Mouse (Mus musculus): ENCODE results near the gene Efl1. TPM values are rescaled to one million over a fixed set of nuclear protein-coding genes. Genes with fewer than 3 reads are reported as not detected.

Efl1 gene
- polyA plus RNA-seq, 1 experiment from 2014 or later: 15.7 TPM

GRCm38 (mm10) chr7:82733995-82734394 is 85.6 kb downstream of the Efl1 start:
- H3K27ac ChIP-seq (ENCODE audit: poor library complexity, severe bottlenecking): no peak overlapping the region
- H3K4me1 ChIP-seq (replicated peaks): no peaks in the 10 kb centered on the region
- no peak overlapping the region for H3K4me2 ChIP-seq
- no peak overlapping the region for H3K9ac ChIP-seq
- H3K36me3 ChIP-seq: peaks cover 5% of the 10 kb centered on the region
- H3K9me3 ChIP-seq (replicated peaks): no peaks in the 10 kb centered on the region
- WGBS: 68% methylated on average over 6 of the region's 6 CpGs
- no peaks in the 10 kb centered on the region for H3K27me3 ChIP-seq (replicated peaks)
- no peak overlapping the region for H3K4me3 ChIP-seq
- no peak for ATAC-seq (ENCODE audit: insufficient number of reproducible peaks, low FRiP score)

- Histone ChIP-seq H3K27me3 (replicated peaks) (no peaks in the 10 kb centered on the region), H3K36me3 (peaks cover 5% of the 10 kb centered on the region; the same call in 1 of the 2 replicates), H3K4me3 (no peak overlapping the region), H3K27ac (ENCODE audit: poor library complexity, severe bottlenecking) (no peak overlapping the region), H3K9me3 (replicated peaks) (no peaks in the 10 kb centered on the region), H3K4me2 (no peak overlapping the region), H3K4me1 (replicated peaks) (no peaks in the 10 kb centered on the region), H3K9ac (no peak overlapping the region)
- no peak for ATAC-seq (ENCODE audit: insufficient number of reproducible peaks, low FRiP score)
- WGBS: 92% methylated on average over 3 of the region's 3 CpGs
Measured at GRCm38 (mm10) chr7:82734748-82735600, 86.6 kb downstream of the Efl1 start.

GRCm38 (mm10) chr7:82743116-82743765 is 94.8 kb downstream of the Efl1 start:
- peaks cover 5% of the 10 kb centered on the region; the same call in 1 of the 2 replicates for H3K4me1 ChIP-seq (replicated peaks)
- no peak overlapping the region for H3K27ac ChIP-seq (ENCODE audit: poor library complexity, severe bottlenecking)
- 87% methylated on average over 11 of the region's 11 CpGs for WGBS
- ATAC-seq (ENCODE audit: insufficient number of reproducible peaks, low FRiP score): no peak
- 0 out of 2 replicates have a peak, but pooled peaks cover 3% of the 10 kb centered on the region for H3K36me3 ChIP-seq
- H3K4me3 ChIP-seq: no peak overlapping the region
- no peaks in the 10 kb centered on the region for H3K27me3 ChIP-seq (replicated peaks)
- no peak overlapping the region for H3K9ac ChIP-seq
- no peak overlapping the region for H3K4me2 ChIP-seq
- no peaks in the 10 kb centered on the region for H3K9me3 ChIP-seq (replicated peaks)

GRCm38 (mm10) chr7:82744167-82744715 is 95.8 kb downstream of the Efl1 start:
- Histone ChIP-seq H3K27me3 (replicated peaks) (no peaks in the 10 kb centered on the region), H3K9ac (no peak overlapping the region; the same call in 1 of the 2 replicates), H3K27ac (ENCODE audit: poor library complexity, severe bottlenecking) (no peak overlapping the region), H3K36me3 (0 out of 2 replicates have a peak, but pooled peaks cover 3% of the 10 kb centered on the region), H3K4me1 (replicated peaks) (peaks cover 12% of the 10 kb centered on the region), H3K4me3 (no peak overlapping the region), H3K9me3 (replicated peaks) (no peaks in the 10 kb centered on the region), H3K4me2 (no peak overlapping the region; the same call in 1 of the 2 replicates)
- WGBS: 80% methylated on average over 18 of the region's 18 CpGs
- no peak for ATAC-seq (ENCODE audit: insufficient number of reproducible peaks, low FRiP score)

GRCm38 (mm10) chr7:82748812-82749211 is 100.4 kb downstream of the Efl1 start:
- H3K27me3 ChIP-seq (replicated peaks): no peaks in the 10 kb centered on the region
- ATAC-seq (ENCODE audit: insufficient number of reproducible peaks, low FRiP score): no peak
- 52% methylated on average over 2 of the region's 2 CpGs for WGBS
- H3K4me3 ChIP-seq: no peak overlapping the region
- no peak overlapping the region for H3K9ac ChIP-seq
- H3K27ac ChIP-seq (ENCODE audit: poor library complexity, severe bottlenecking): no peak overlapping the region
- H3K9me3 ChIP-seq (replicated peaks): no peaks in the 10 kb centered on the region
- peaks cover 25% of the 10 kb centered on the region for H3K4me1 ChIP-seq (replicated peaks)
- no peak overlapping the region for H3K4me2 ChIP-seq
- peaks cover 15% of the 10 kb centered on the region for H3K36me3 ChIP-seq

GRCm38 (mm10) chr7:82749239-82749638 is 100.8 kb downstream of the Efl1 start:
- no peak for ATAC-seq (ENCODE audit: insufficient number of reproducible peaks, low FRiP score)
- H3K27me3 ChIP-seq (replicated peaks): no peaks in the 10 kb centered on the region
- H3K36me3 ChIP-seq: peaks cover 15% of the 10 kb centered on the region
- H3K9ac ChIP-seq: no peak overlapping the region
- no peak overlapping the region for H3K4me2 ChIP-seq
- H3K4me1 ChIP-seq (replicated peaks): peaks cover 23% of the 10 kb centered on the region
- no peak overlapping the region for H3K4me3 ChIP-seq
- WGBS: 86% methylated on average over 8 of the region's 8 CpGs
- 0 out of 2 replicates have a peak overlapping the region, but pooled peaks have one; percentile 19 for H3K27ac ChIP-seq (ENCODE audit: poor library complexity, severe bottlenecking)
- H3K9me3 ChIP-seq (replicated peaks): no peaks in the 10 kb centered on the region

- ATAC-seq (ENCODE audit: insufficient number of reproducible peaks, low FRiP score): 0 out of 2 replicates have a peak, but pooled peaks have one; percentile 33
- WGBS: 51% methylated on average over 8 of the region's 8 CpGs
- Histone ChIP-seq H3K27ac (ENCODE audit: poor library complexity, severe bottlenecking) (peak overlapping the region; percentile 77), H3K9me3 (replicated peaks) (no peaks in the 10 kb centered on the region), H3K36me3 (peaks cover 22% of the 10 kb centered on the region), H3K4me1 (replicated peaks) (peaks cover 20% of the 10 kb centered on the region), H3K27me3 (replicated peaks) (no peaks in the 10 kb centered on the region), H3K4me2 (no peak overlapping the region), H3K9ac (no peak overlapping the region), H3K4me3 (no peak overlapping the region)
Measured at GRCm38 (mm10) chr7:82752171-82753085, 104.0 kb downstream of the Efl1 start.

GRCm38 (mm10) chr7:82755602-82756155 is 107.3 kb downstream of the Efl1 start:
- Histone ChIP-seq H3K27ac (ENCODE audit: poor library complexity, severe bottlenecking) (no peak overlapping the region), H3K4me2 (no peak overlapping the region), H3K4me3 (no peak overlapping the region), H3K27me3 (replicated peaks) (no peaks in the 10 kb centered on the region), H3K4me1 (replicated peaks) (peaks cover 12% of the 10 kb centered on the region), H3K36me3 (peaks cover 18% of the 10 kb centered on the region), H3K9me3 (replicated peaks) (no peaks in the 10 kb centered on the region), H3K9ac (no peak overlapping the region)
- ATAC-seq (ENCODE audit: insufficient number of reproducible peaks, low FRiP score): no peak
- WGBS: 81% methylated on average over 8 of the region's 8 CpGs

- Histone ChIP-seq H3K4me1 (replicated peaks) (no peaks in the 10 kb centered on the region), H3K9ac (no peak overlapping the region), H3K4me3 (no peak overlapping the region), H3K4me2 (no peak overlapping the region), H3K36me3 (peaks cover 32% of the 10 kb centered on the region), H3K9me3 (replicated peaks) (no peaks in the 10 kb centered on the region), H3K27me3 (replicated peaks) (no peaks in the 10 kb centered on the region), H3K27ac (ENCODE audit: poor library complexity, severe bottlenecking) (no peak overlapping the region)
- no peak for ATAC-seq (ENCODE audit: insufficient number of reproducible peaks, low FRiP score)
- 89% methylated on average over 4 of the region's 4 CpGs for WGBS
Measured at GRCm38 (mm10) chr7:82758521-82758920, 110.1 kb downstream of the Efl1 start.

GRCm38 (mm10) chr7:82759091-82759490 is 110.7 kb downstream of the Efl1 start:
- no peak overlapping the region for H3K4me2 ChIP-seq
- H3K27me3 ChIP-seq (replicated peaks): no peaks in the 10 kb centered on the region
- peaks cover 32% of the 10 kb centered on the region for H3K36me3 ChIP-seq
- H3K27ac ChIP-seq (ENCODE audit: poor library complexity, severe bottlenecking): no peak overlapping the region
- H3K9me3 ChIP-seq (replicated peaks): no peaks in the 10 kb centered on the region
- H3K9ac ChIP-seq: no peak overlapping the region
- H3K4me3 ChIP-seq: no peak overlapping the region
- ATAC-seq (ENCODE audit: insufficient number of reproducible peaks, low FRiP score): no peak
- WGBS: 81% methylated on average over 4 of the region's 4 CpGs
- no peaks in the 10 kb centered on the region for H3K4me1 ChIP-seq (replicated peaks)
